8 mouse cellular contexts compared by ENCODE assay signal in genomic region chr7:5020000-5020681, GRCm38 (mm10). TPM values are rescaled to one million over a fixed set of nuclear protein-coding genes. Genes with fewer than 3 reads are reported as not detected.
A peak's percentile ranks its signal among the peaks of the same experiment; 100 is the strongest.
DNase-seq lines count a peak whose midpoint lies in the region; ATAC-seq lines count a peak whose summit lies in the region.

TSS of gene Zfp865 (plus strand) at chr7:5020376.
TSS of gene Ccdc106 (plus strand) at chr7:5020553.

- DNase-seq in CD4-positive, CD25-positive, alpha-beta regulatory T cell, adult 2 months (ENCODE audit: low read depth, low spot score) = peak; percentile 100
- peak; percentile 74 for DNase-seq in fat pad, adult 2 months (ENCODE audit: extremely low read depth, low read depth, low spot score)
- DNase-seq in kidney, postnatal 14 days = peak; percentile 100
- peak; percentile 98 for DNase-seq in liver, embryonic 13.5 days
- peak; percentile 99 for DNase-seq in neural tube, embryonic 10.5 days (ENCODE audit: extremely low spot score, low spot score)

- WGBS in heart, embryonic 14.5 days = 2% methylated on average over 45 of the region's 49 CpGs
- under 1% methylated on average over 49 of the region's 49 CpGs for WGBS in liver, embryonic 13.5 days (ENCODE audit: insufficient replicate concordance)
- WGBS in stomach, embryonic 16.5 days = under 1% methylated on average over 49 of the region's 49 CpGs

- peak within 1 kb of the TSS; percentile 64 for H3K4me3 ChIP-seq in brown adipose tissue, adult 24 weeks (ENCODE audit: insufficient read depth, low read depth, low read length)
- H3K4me3 ChIP-seq in heart, embryonic 14.5 days (ENCODE audit: control insufficient read depth in 1 of 2, insufficient read depth in 1 of 2, low read depth in 1 of 2, low read length in 2 of 2) = peak within 1 kb of the TSS; percentile 79 to 86
- peak within 1 kb of the TSS; percentile 90 for H3K4me3 ChIP-seq in liver, embryonic 13.5 days (replicated peaks)
- peak within 1 kb of the TSS; percentile 84 for H3K4me3 ChIP-seq in stomach, embryonic 16.5 days (replicated peaks; ENCODE audit: low read length)

- peak; percentile 86 for ATAC-seq in heart, embryonic 14.5 days (ENCODE audit: insufficient number of reproducible peaks, insufficient read depth, low FRiP score, low read depth)
- peak; percentile 86 for ATAC-seq in liver, embryonic 13.5 days (ENCODE audit: low read depth)
- ATAC-seq in stomach, embryonic 16.5 days (ENCODE audit: insufficient read depth, low FRiP score) = peak; percentile 91

- H3K36me3 ChIP-seq in heart, embryonic 14.5 days (ENCODE audit: control insufficient read depth, insufficient read depth, low read length) = peaks cover 42% of the 10 kb centered on the region
- peaks cover 51% of the 10 kb centered on the region for H3K36me3 ChIP-seq in liver, embryonic 13.5 days
- peaks cover 6% of the 10 kb centered on the region; the same call in 1 of the 2 replicates for H3K36me3 ChIP-seq in stomach, embryonic 16.5 days (ENCODE audit: control insufficient read depth, insufficient read depth, low read length)

- H3K9me3 ChIP-seq in heart, embryonic 14.5 days (ENCODE audit: control insufficient read depth, low read length) = no peaks in the 10 kb centered on the region
- H3K9me3 ChIP-seq in liver, embryonic 13.5 days (replicated peaks) = peaks cover 4% of the 10 kb centered on the region; the same call in 1 of the 2 replicates
- no peaks in the 10 kb centered on the region for H3K9me3 ChIP-seq in stomach, embryonic 16.5 days (replicated peaks; ENCODE audit: control insufficient read depth, low read length)

- peak within 1 kb of the TSS; percentile 97 for H3K9ac ChIP-seq in heart, embryonic 14.5 days (ENCODE audit: low read length)
- H3K9ac ChIP-seq in liver, embryonic 13.5 days = peak within 1 kb of the TSS; percentile 97
- H3K9ac ChIP-seq in stomach, embryonic 16.5 days (ENCODE audit: low read length) = peak within 1 kb of the TSS; percentile 97

- H3K27ac ChIP-seq in brown adipose tissue, adult 24 weeks (replicated peaks; ENCODE audit: low read depth, low read length) = peak within 1 kb of the TSS; percentile 93
- H3K27ac ChIP-seq in heart, embryonic 14.5 days (replicated peaks in 1 of 2; ENCODE audit: control insufficient read depth in 1 of 2, insufficient read depth in 1 of 2, low read depth in 2 of 2, low read length in 2 of 2) = peak within 1 kb of the TSS; percentile 97 to 99
- peak within 1 kb of the TSS; percentile 96 for H3K27ac ChIP-seq in liver, embryonic 13.5 days
- peak within 1 kb of the TSS; percentile 91 for H3K27ac ChIP-seq in stomach, embryonic 16.5 days (ENCODE audit: low read length)

- H3K4me1 ChIP-seq in brown adipose tissue, adult 24 weeks (ENCODE audit: control insufficient read depth, insufficient read depth, insufficient read length, low read length) = peaks cover 7% of the 10 kb centered on the region; the same call in 1 of the 2 replicates
- peaks cover 4 to 14% of the 10 kb centered on the region in 2 experiments for H3K4me1 ChIP-seq in heart, embryonic 14.5 days (ENCODE audit: control insufficient read depth in 2 of 2, insufficient read depth in 2 of 2, low read length in 2 of 2)
- peaks cover 49% of the 10 kb centered on the region for H3K4me1 ChIP-seq in liver, embryonic 13.5 days (replicated peaks)
- peaks cover 20% of the 10 kb centered on the region for H3K4me1 ChIP-seq in stomach, embryonic 16.5 days (ENCODE audit: control insufficient read depth, insufficient read depth, low read length)

- H3K27me3 ChIP-seq in heart, embryonic 14.5 days (ENCODE audit: control insufficient read depth, insufficient read depth, low read length) = no peaks in the 10 kb centered on the region
- H3K27me3 ChIP-seq in liver, embryonic 13.5 days = no peaks in the 10 kb centered on the region
- no peaks in the 10 kb centered on the region for H3K27me3 ChIP-seq in stomach, embryonic 16.5 days (ENCODE audit: control insufficient read depth, insufficient read depth, low read length)

- peak within 1 kb of the TSS; percentile 80 for H3K4me2 ChIP-seq in heart, embryonic 14.5 days (ENCODE audit: low read length)
- H3K4me2 ChIP-seq in liver, embryonic 13.5 days = peak within 1 kb of the TSS; percentile 72
- H3K4me2 ChIP-seq in stomach, embryonic 16.5 days (ENCODE audit: low read depth, low read length) = peak within 1 kb of the TSS; percentile 85

RNA-seq across cellular contexts. Expression of gene Zfp865, which starts in this region (rescaled TPM):
- 7.5 and 10.9 TPM in 2 replicates for polyA plus RNA-seq in brown adipose tissue, adult 24 weeks (2012; ENCODE audit: insufficient read depth, insufficient read length, missing spikeins)
- 4.4 and 4.9 TPM in 2 replicates for polyA plus RNA-seq in heart, embryonic 14.5 days (2014; fragmentation: Nextera tagmentation; extraction: Ambion mirVana)
- polyA plus RNA-seq in liver, embryonic 13.5 days (2015; fragmentation: Nextera tagmentation; extraction: Ambion mirVana) = 1.4 TPM in 2 replicates
- 3.7 and 4.1 TPM in 2 replicates for polyA plus RNA-seq in stomach, embryonic 16.5 days (2015; fragmentation: Nextera tagmentation; extraction: Ambion mirVana)

RNA-seq across cellular contexts. Expression of gene Ccdc106, which starts in this region (rescaled TPM):
- polyA plus RNA-seq in brown adipose tissue, adult 24 weeks (2012; ENCODE audit: insufficient read depth, insufficient read length, missing spikeins) = not detected in 2 replicates
- polyA plus RNA-seq in heart, embryonic 14.5 days (2014; fragmentation: Nextera tagmentation; extraction: Ambion mirVana) = 0.73 and 1.9 TPM in 2 replicates
- polyA plus RNA-seq in liver, embryonic 13.5 days (2015; fragmentation: Nextera tagmentation; extraction: Ambion mirVana) = 0.84 and 1.4 TPM in 2 replicates
- polyA plus RNA-seq in stomach, embryonic 16.5 days (2015; fragmentation: Nextera tagmentation; extraction: Ambion mirVana) = 20.6 and 21.9 TPM in 2 replicates

Comparison
In these comparisons a context has a peak if more than half of its experiments do, and no peak if none do; other contexts are left out.
1. Peak in every context shown above with its lines: DNase-seq, ATAC-seq, H3K4me3 ChIP-seq and H3K27ac ChIP-seq.